Mouse (Mus musculus) G1E (cell line): ENCODE measurements around the gene Gpsm2. TPM values are rescaled to one million over a fixed set of nuclear protein-coding genes. Genes with fewer than 3 reads are reported as not detected.

ENCODE experiments used
- ATAC-seq: 2 replicates; pipeline ENCODE4 v1.8.0; 2016; ENCODE audit warnings: mild to moderate bottlenecking; ENCODE audit not compliant: insufficient number of reproducible peaks, poor library complexity, low FRiP score, severe bottlenecking; ENCODE audit errors: extremely low read depth
- DNase-seq: peaks from one replicate; pipeline ENCODE4 v3.0.0; 2012; ENCODE audit warnings: low spot score
- H3K27me3 ChIP-seq: 2 replicates; pipeline ENCODE4 v1.6.1; 2012; ENCODE audit warnings: mild to moderate bottlenecking, low read length, inconsistent platforms; ENCODE audit not compliant: insufficient read depth
- H3K36me3 ChIP-seq: replicated peaks from 2 replicates; pipeline ENCODE3; 2012; ENCODE audit warnings: mild to moderate bottlenecking, inconsistent platforms
- H3K4me1 ChIP-seq: 2 replicates; pipeline ENCODE4 v1.6.1; 2012; ENCODE audit warnings: low read depth, low read length, inconsistent platforms, mixed read lengths; ENCODE audit not compliant: insufficient read depth
- H3K4me3 ChIP-seq: 2 replicates; pipeline ENCODE4 v1.5.1; 2012; ENCODE audit warnings: low read depth, mild to moderate bottlenecking, inconsistent platforms, low read length, moderate library complexity, mixed read lengths
- H3K9me3 ChIP-seq: replicated peaks from 2 replicates; pipeline ENCODE4 v1.6.1; 2012; ENCODE audit warnings: inconsistent platforms
- CTCF ChIP-seq: IDR thresholded peaks from 2 replicates; pipeline ENCODE4 v1.5.1; 2012; ENCODE audit warnings: low read depth, low read length, inconsistent platforms, mixed read lengths
- GATA1 ChIP-seq: IDR thresholded peaks from 2 replicates; pipeline ENCODE4 v1.6.1; 2012; ENCODE audit warnings: borderline replicate concordance, low read length, inconsistent platforms, mixed read lengths
- GATA2 ChIP-seq: IDR thresholded peaks from 2 replicates; pipeline ENCODE4 v1.6.1; 2012; ENCODE audit warnings: low read depth, low read length, inconsistent platforms, borderline replicate concordance
- POLR2AphosphoS5 ChIP-seq: IDR thresholded peaks from 2 replicates; pipeline ENCODE4 v1.6.1; 2012; ENCODE audit warnings: low read depth, low read length, inconsistent platforms; ENCODE audit not compliant: insufficient replicate concordance
- TAL1 ChIP-seq: conservative IDR thresholded peaks from 2 replicates; pipeline ENCODE4 v1.6.1; 2012; ENCODE audit warnings: low read depth, low read length, inconsistent platforms, mixed read lengths
- polyA plus RNA-seq: library from polyadenylated mRNA; stranded (reverse); fragments of >175 nt; gene quantifications from 2 replicates; pipeline ENCODE4 v1.2.3, GENCODE M21; 2012
- total RNA-seq, 2 experiments: library from RNA; stranded (forward) in 1 of 2; stranded (reverse) in 1 of 2; fragments of 200-1000 nt in 1 of 2; fragments of >200 nt in 1 of 2; fragmentation: Nextera tagmentation in 1 of 2; gene quantifications; 2 replicates each; pipeline ENCODE4 v1.2.3; 2014 to 2017

The Gpsm2 gene
- total and polyA plus RNA-seq, 3 experiments = 12.1 to 38.2 (median 27.5) TPM

- ATAC-seq = no peak
- no peak for TF ChIP-seq POLR2AphosphoS5
- TF ChIP-seq TAL1 = no peak
- no peak for TF ChIP-seq CTCF
- no peak for TF ChIP-seq GATA1
- TF ChIP-seq GATA2 = no peak
- H3K9me3 ChIP-seq = no peaks in the 10 kb centered on the region
- H3K27me3 ChIP-seq = no peaks in the 10 kb centered on the region
- H3K4me3 ChIP-seq = no peak overlapping the region
- DNase-seq = no peak
- H3K4me1 ChIP-seq = no peaks in the 10 kb centered on the region
- H3K36me3 ChIP-seq = peaks cover 85% of the 10 kb centered on the region
Observed at GRCm38 (mm10) chr3:108681004-108681403, 41.1 kb downstream of the Gpsm2 start.

- DNase-seq = no peak
- Histone ChIP-seq H3K4me1 (no peaks in the 10 kb centered on the region), H3K36me3 (peaks cover 89% of the 10 kb centered on the region), H3K27me3 (no peaks in the 10 kb centered on the region), H3K9me3 (no peaks in the 10 kb centered on the region), H3K4me3 (no peak overlapping the region)
- no peak for TF ChIP-seq GATA2
- TF ChIP-seq TAL1 = no peak
- ATAC-seq = no peak
Observed at GRCm38 (mm10) chr3:108676616-108677015, 45.5 kb downstream of the Gpsm2 start.

GRCm38 (mm10) chr3:108660941-108661340, 61.2 kb downstream of the Gpsm2 start:
- Histone ChIP-seq H3K4me1 (peaks cover 7% of the 10 kb centered on the region; the same call in 1 of the 2 replicates), H3K36me3 (peaks cover 78% of the 10 kb centered on the region), H3K27me3 (no peaks in the 10 kb centered on the region), H3K9me3 (peaks cover 8% of the 10 kb centered on the region), H3K4me3 (no peak overlapping the region)
- no peak for TF ChIP-seq CTCF
- DNase-seq (no peak), ATAC-seq (no peak)

- Histone ChIP-seq H3K9me3 (peaks cover 8% of the 10 kb centered on the region), H3K27me3 (no peaks in the 10 kb centered on the region), H3K4me3 (no peak overlapping the region), H3K36me3 (peaks cover 58% of the 10 kb centered on the region), H3K4me1 (peaks cover 17% of the 10 kb centered on the region)
- no peak for TF ChIP-seq GATA2
- no peak for TF ChIP-seq POLR2AphosphoS5
- TF ChIP-seq CTCF = no peak
- TF ChIP-seq TAL1 = no peak
- TF ChIP-seq GATA1 = no peak
- DNase-seq (no peak), ATAC-seq (no peak)
Observed at GRCm38 (mm10) chr3:108658612-108659011, 63.5 kb downstream of the Gpsm2 start.

GRCm38 (mm10) chr3:108655486-108655885, 66.6 kb downstream of the Gpsm2 start:
- TF ChIP-seq GATA2 = no peak
- TF ChIP-seq CTCF = no peak
- TF ChIP-seq TAL1 = no peak
- no peak for TF ChIP-seq GATA1
- TF ChIP-seq POLR2AphosphoS5 = no peak
- Histone ChIP-seq H3K27me3 (0 out of 2 replicates have a peak, but pooled peaks cover under 1% of the 10 kb centered on the region), H3K9me3 (no peaks in the 10 kb centered on the region), H3K4me1 (peaks cover 26% of the 10 kb centered on the region), H3K4me3 (no peak overlapping the region), H3K36me3 (peaks cover 32% of the 10 kb centered on the region)
- ATAC-seq (no peak), DNase-seq (no peak)

GRCm38 (mm10) chr3:108654566-108654965, 67.5 kb downstream of the Gpsm2 start:
- peak; percentile 16 for DNase-seq
- ATAC-seq = no peak
- H3K36me3 ChIP-seq = peaks cover 24% of the 10 kb centered on the region

GRCm38 (mm10) chr3:108653710-108654379, 68.3 kb downstream of the Gpsm2 start, which contains the start of gene Clcc1:
Clcc1 (plus strand) TSS chr3:108653913.
- TF ChIP-seq GATA2 (no peak), GATA1 (no peak), CTCF (no peak)
- peak; percentile 90 for DNase-seq
- peaks cover 26% of the 10 kb centered on the region for H3K4me1 ChIP-seq
- peak; percentile 85 for ATAC-seq
- no peaks in the 10 kb centered on the region for H3K9me3 ChIP-seq
- 0 out of 2 replicates have a peak, but pooled peaks cover 3% of the 10 kb centered on the region for H3K27me3 ChIP-seq
- peak within 1 kb of the TSS; percentile 85 for H3K4me3 ChIP-seq
- peaks cover 17% of the 10 kb centered on the region for H3K36me3 ChIP-seq

More at GRCm38 (mm10) chr3:108654566-108654965, 67.5 kb downstream of the Gpsm2 start:
- no peaks in the 10 kb centered on the region for H3K9me3 ChIP-seq
- peaks cover 26% of the 10 kb centered on the region for H3K4me1 ChIP-seq
- TF ChIP-seq GATA2 = no peak
- TF ChIP-seq TAL1 = no peak
- TF ChIP-seq GATA1 = no peak
- TF ChIP-seq POLR2AphosphoS5 = no peak
- H3K4me3 ChIP-seq = peak overlapping the region; percentile 85
- 0 out of 2 replicates have a peak, but pooled peaks cover 2% of the 10 kb centered on the region for H3K27me3 ChIP-seq
